Mouse (Mus musculus): Measurements from ENCODE around the gene Osbpl6. TPM values are rescaled to one million over a fixed set of nuclear protein-coding genes. Genes with fewer than 3 reads are reported as not detected.

Osbpl6 gene
- polyA plus RNA-seq, 1 experiment = 35.1 TPM

DNA sequence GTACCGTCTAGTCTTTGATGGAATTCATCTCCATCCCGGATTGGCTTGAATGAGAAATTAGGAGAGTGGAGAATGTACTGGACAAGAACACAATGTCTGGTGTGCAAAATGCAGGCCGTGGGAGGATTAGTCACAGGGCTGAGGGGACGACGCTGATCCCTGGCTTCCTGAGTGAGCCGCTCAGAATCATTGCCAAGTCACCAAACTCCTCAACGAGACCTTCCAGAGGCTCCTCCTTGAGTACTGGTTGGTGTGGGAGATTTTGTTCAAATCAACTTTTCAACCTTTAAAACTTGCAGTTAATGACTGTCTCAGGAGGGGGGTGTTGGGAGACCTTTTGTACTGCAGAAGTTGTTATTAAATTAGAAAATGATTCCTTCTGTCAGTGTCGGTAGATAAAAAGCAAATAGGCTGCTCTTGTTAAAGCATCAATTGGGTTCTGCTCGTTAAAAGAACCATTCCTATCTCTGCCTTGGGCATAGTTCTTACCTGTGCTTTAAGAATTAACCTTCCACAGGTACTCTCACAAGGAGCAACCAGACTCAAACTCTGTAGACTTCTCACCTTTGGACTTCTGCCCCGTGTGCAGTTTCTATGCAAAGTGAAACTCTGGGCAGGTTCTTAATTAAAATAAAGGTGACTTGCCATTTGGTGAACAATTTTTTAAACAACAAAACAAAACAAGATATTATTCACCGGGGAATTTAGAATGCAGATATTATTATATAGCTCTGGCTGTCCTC, 89.9 kb downstream of the Osbpl6 start:
- H3K4me3 ChIP-seq (ENCODE audit: insufficient read depth, low read depth, low read length) = no peak overlapping the region
- peak overlapping the region; percentile 86 for H3K27ac ChIP-seq (ENCODE audit: insufficient read depth, low read depth, low read length)
- DNase-seq = peak; percentile 86
- TF ChIP-seq CTCF (conservative IDR thresholded peaks at IDR 0.05; ENCODE audit: insufficient read depth, insufficient read length, low read depth, low read length) (no peak), POLR2A (IDR thresholded peaks at IDR 0.05; ENCODE audit: low read depth, low read length) (no peak)
- peaks cover 28% of the 10 kb centered on the region for H3K4me1 ChIP-seq (ENCODE audit: control insufficient read depth, insufficient read depth, low read length)
- H3K36me3 ChIP-seq (ENCODE audit: control insufficient read depth, insufficient read depth, low read length) = no peaks in the 10 kb centered on the region; the same call in 1 of the 2 replicates
- WGBS = 37% methylated on average over 11 of the region's 11 CpGs
- H3K27me3 ChIP-seq (replicated peaks; ENCODE audit: control insufficient read depth, insufficient read depth, low read length) = no peaks in the 10 kb centered on the region

DNA sequence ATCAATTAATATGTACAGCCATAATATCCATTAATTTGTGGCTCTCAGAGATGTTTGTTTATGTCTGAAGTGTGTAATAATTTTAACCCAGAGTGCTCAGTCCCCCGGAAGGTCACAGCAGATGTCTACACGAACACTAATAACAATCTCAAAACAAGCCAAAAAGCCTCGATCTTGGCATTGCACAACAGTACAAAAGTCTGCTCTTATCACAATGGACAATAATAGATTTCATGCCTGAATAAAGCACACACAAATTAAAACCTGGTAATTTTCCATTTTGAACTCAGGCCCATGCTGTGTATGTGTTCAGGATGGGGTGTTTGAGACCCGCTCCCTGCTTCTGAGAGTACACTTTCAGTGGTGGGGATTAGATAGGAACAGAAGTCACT, 90.4 kb downstream of the Osbpl6 start:
- no peaks in the 10 kb centered on the region; the same call in 1 of the 2 replicates for H3K36me3 ChIP-seq (ENCODE audit: control insufficient read depth, insufficient read depth, low read length)
- no peak overlapping the region for H3K4me3 ChIP-seq (ENCODE audit: insufficient read depth, low read depth, low read length)
- peak overlapping the region; percentile 97 for H3K27ac ChIP-seq (ENCODE audit: insufficient read depth, low read depth, low read length)
- peaks cover 22% of the 10 kb centered on the region; the same call in 1 of the 2 replicates for H3K4me1 ChIP-seq (ENCODE audit: control insufficient read depth, insufficient read depth, low read length)
- WGBS = 52% methylated on average over 4 of the region's 4 CpGs
- DNase-seq = peak; percentile 28
- TF ChIP-seq POLR2A (IDR thresholded peaks at IDR 0.05; ENCODE audit: low read depth, low read length) (no peak), CTCF (conservative IDR thresholded peaks at IDR 0.05; ENCODE audit: insufficient read depth, insufficient read length, low read depth, low read length) (no peak)
- H3K27me3 ChIP-seq (replicated peaks; ENCODE audit: control insufficient read depth, insufficient read depth, low read length) = no peaks in the 10 kb centered on the region

DNA sequence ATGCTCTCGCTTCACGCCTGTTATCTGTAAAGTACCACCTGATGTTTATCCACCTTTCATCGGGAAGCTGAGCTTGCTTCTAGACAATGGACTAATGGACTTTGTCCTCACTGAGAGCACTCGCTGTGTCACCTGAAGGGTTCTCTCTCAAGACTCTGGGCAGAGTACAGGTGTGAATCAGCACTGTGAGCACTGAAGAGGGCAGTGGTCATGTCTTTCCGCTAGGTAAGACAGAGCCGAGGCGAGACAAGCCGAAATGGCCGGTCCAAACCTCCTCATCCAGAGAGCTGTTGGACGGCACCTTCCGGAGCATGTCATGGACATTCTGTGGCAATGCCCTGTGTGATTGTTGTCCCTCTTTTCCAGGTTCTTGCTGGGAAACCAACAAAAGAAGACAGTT, 92.6 kb downstream of the Osbpl6 start:
- H3K4me1 ChIP-seq (ENCODE audit: control insufficient read depth, insufficient read depth, low read length) = peaks cover 24% of the 10 kb centered on the region; the same call in 1 of the 2 replicates
- H3K27me3 ChIP-seq (replicated peaks; ENCODE audit: control insufficient read depth, insufficient read depth, low read length) = no peaks in the 10 kb centered on the region
- WGBS = 62% methylated on average over 11 of the region's 11 CpGs
- no peaks in the 10 kb centered on the region; the same call in 1 of the 2 replicates for H3K36me3 ChIP-seq (ENCODE audit: control insufficient read depth, insufficient read depth, low read length)
- peak; percentile 91 for DNase-seq
- no peak for TF ChIP-seq CTCF (conservative IDR thresholded peaks at IDR 0.05; ENCODE audit: insufficient read depth, insufficient read length, low read depth, low read length)
- no peak for TF ChIP-seq POLR2A (IDR thresholded peaks at IDR 0.05; ENCODE audit: low read depth, low read length)
- H3K4me3 ChIP-seq (ENCODE audit: insufficient read depth, low read depth, low read length) = peak overlapping the region; percentile 67
- H3K27ac ChIP-seq (ENCODE audit: insufficient read depth, low read depth, low read length) = peak overlapping the region; percentile 96

DNA sequence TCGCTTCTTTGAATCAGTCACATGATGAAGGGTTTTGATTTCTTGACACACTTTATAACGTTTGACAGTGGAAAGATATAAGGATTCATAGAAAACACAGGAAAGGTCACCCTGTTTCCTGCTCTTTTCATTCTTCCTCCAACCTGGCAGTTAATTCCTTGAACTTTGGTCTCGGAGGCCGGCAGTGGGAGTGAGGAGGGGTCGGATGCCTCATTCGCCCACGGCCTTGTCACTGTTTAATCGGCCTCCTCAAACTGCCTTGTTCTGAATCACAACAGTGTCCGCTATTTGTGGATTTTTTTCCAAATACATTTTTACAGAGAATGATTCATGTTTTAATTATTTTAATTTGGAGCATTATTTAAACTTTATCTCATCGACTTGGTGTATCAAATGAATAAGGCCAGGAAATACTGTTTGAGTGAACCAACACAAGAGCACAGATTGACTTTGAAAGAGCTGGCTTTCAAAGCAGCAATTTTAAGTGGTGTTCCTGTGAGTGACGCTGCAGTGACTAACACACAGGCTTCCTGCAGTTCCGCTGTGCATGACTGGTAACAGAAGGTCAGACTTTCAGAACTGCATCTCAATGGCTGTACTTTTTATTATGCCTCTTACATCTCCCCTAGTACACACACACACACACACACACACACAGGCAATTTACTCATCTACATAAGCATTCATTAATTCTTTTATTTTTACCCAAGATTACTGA, 98.0 kb downstream of the Osbpl6 start:
- Histone ChIP-seq H3K36me3 (ENCODE audit: control insufficient read depth, insufficient read depth, low read length) (no peaks in the 10 kb centered on the region; the same call in 1 of the 2 replicates), H3K4me3 (ENCODE audit: insufficient read depth, low read depth, low read length) (no peak overlapping the region), H3K27me3 (replicated peaks; ENCODE audit: control insufficient read depth, insufficient read depth, low read length) (no peaks in the 10 kb centered on the region), H3K4me1 (ENCODE audit: control insufficient read depth, insufficient read depth, low read length) (peaks cover 3% of the 10 kb centered on the region; the same call in 1 of the 2 replicates), H3K27ac (ENCODE audit: insufficient read depth, low read depth, low read length) (peak overlapping the region; percentile 78; the same call in 1 of the 2 replicates)
- TF ChIP-seq POLR2A (IDR thresholded peaks at IDR 0.05; ENCODE audit: low read depth, low read length) (no peak), CTCF (conservative IDR thresholded peaks at IDR 0.05; ENCODE audit: insufficient read depth, insufficient read length, low read depth, low read length) (no peak)
- peak; percentile 81 for DNase-seq
- WGBS = 12% methylated on average over 12 of the region's 12 CpGs

DNA sequence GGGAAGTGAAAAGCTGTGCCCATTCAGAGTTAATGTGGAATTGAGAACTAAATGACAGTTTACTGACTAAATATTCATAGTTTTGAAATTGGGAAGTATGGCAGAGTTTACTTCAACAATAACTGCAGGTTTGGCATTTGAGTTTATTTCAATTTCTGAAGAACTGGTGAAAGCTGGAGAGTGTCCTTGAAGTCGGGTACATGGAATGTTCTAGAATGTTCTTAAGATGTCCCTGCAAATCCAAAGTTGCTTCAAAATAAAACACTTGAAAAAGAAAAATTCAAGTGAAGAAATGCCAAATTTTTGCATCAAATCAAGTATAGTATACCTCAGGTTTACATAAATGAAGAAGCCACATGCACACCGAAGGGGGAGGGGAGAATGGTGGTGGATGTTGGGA, 98.7 kb downstream of the Osbpl6 start:
- no peaks in the 10 kb centered on the region; the same call in 1 of the 2 replicates for H3K36me3 ChIP-seq (ENCODE audit: control insufficient read depth, insufficient read depth, low read length)
- H3K4me1 ChIP-seq (ENCODE audit: control insufficient read depth, insufficient read depth, low read length) = peaks cover 3% of the 10 kb centered on the region; the same call in 1 of the 2 replicates
- H3K27ac ChIP-seq (ENCODE audit: insufficient read depth, low read depth, low read length) = peak overlapping the region; percentile 63
- DNase-seq = no peak
- H3K4me3 ChIP-seq (ENCODE audit: insufficient read depth, low read depth, low read length) = no peak overlapping the region
- WGBS = 81% methylated on average over 2 of the region's 2 CpGs
- TF ChIP-seq CTCF (conservative IDR thresholded peaks at IDR 0.05; ENCODE audit: insufficient read depth, insufficient read length, low read depth, low read length) (no peak), POLR2A (IDR thresholded peaks at IDR 0.05; ENCODE audit: low read depth, low read length) (no peak)
- H3K27me3 ChIP-seq (replicated peaks; ENCODE audit: control insufficient read depth, insufficient read depth, low read length) = no peaks in the 10 kb centered on the region

DNA sequence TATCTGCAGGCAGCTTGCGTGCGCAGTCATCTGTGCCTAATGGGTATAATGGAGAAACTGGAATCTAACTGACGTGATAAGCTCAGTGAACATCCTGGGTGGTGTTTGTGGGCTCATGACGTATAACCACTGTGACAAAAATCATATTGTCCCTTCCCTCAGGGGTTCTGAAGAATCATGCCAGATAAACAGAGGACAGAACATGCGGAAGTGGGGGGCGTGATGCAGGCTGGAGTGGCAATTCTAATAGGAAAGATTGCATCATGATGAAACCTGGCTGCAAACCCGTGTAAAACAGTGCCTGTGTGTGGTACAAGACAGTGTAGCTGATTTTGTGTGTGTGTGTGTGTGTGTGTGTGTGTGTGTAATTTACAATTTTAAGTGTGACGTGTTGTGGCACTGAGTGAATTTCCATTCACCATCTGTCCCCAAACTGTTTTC, 105.0 kb downstream of the Osbpl6 start:
- TF ChIP-seq CTCF (conservative IDR thresholded peaks at IDR 0.05; ENCODE audit: insufficient read depth, insufficient read length, low read depth, low read length) (no peak), POLR2A (IDR thresholded peaks at IDR 0.05; ENCODE audit: low read depth, low read length) (no peak)
- WGBS = 88% methylated on average over 8 of the region's 8 CpGs
- Histone ChIP-seq H3K4me3 (ENCODE audit: insufficient read depth, low read depth, low read length) (no peak overlapping the region), H3K27me3 (replicated peaks; ENCODE audit: control insufficient read depth, insufficient read depth, low read length) (no peaks in the 10 kb centered on the region), H3K4me1 (ENCODE audit: control insufficient read depth, insufficient read depth, low read length) (peaks cover 18% of the 10 kb centered on the region; the same call in 1 of the 2 replicates), H3K27ac (ENCODE audit: insufficient read depth, low read depth, low read length) (no peak overlapping the region), H3K36me3 (ENCODE audit: control insufficient read depth, insufficient read depth, low read length) (no peaks in the 10 kb centered on the region; the same call in 1 of the 2 replicates)
- DNase-seq = no peak

DNA sequence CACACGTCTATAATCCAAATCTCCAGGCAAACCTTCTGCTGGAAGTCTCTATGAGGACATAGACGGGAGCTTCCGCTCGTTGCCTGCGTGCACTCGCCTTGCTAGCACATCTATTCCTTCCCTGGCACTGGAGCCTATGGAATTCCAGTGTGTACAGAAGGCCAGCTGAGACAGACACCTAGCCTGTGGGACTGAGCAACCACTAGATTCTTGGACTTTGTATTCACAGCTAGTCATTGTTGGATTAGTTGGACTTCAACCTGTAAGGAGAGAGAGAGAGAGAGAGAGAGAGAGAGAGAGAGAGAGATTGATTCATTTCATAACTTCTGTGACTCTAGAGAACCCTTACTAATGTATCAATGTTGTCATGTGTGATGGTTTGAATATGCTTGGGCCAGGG, 105.8 kb downstream of the Osbpl6 start:
- TF ChIP-seq POLR2A (IDR thresholded peaks at IDR 0.05; ENCODE audit: low read depth, low read length) (no peak), CTCF (conservative IDR thresholded peaks at IDR 0.05; ENCODE audit: insufficient read depth, insufficient read length, low read depth, low read length) (no peak)
- WGBS = 72% methylated on average over 6 of the region's 6 CpGs
- peak overlapping the region; percentile 35; the same call in 1 of the 2 replicates for H3K27ac ChIP-seq (ENCODE audit: insufficient read depth, low read depth, low read length)
- no peaks in the 10 kb centered on the region for H3K27me3 ChIP-seq (replicated peaks; ENCODE audit: control insufficient read depth, insufficient read depth, low read length)
- peak; percentile 49 for DNase-seq
- peaks cover 18% of the 10 kb centered on the region; the same call in 1 of the 2 replicates for H3K4me1 ChIP-seq (ENCODE audit: control insufficient read depth, insufficient read depth, low read length)
- H3K4me3 ChIP-seq (ENCODE audit: insufficient read depth, low read depth, low read length) = no peak overlapping the region
- no peaks in the 10 kb centered on the region; the same call in 1 of the 2 replicates for H3K36me3 ChIP-seq (ENCODE audit: control insufficient read depth, insufficient read depth, low read length)

Measured in kidney, adult 2 months (tissue).